Mouse (Mus musculus): Measurements from ENCODE around the gene Riok1.

The Riok1 gene

DNA sequence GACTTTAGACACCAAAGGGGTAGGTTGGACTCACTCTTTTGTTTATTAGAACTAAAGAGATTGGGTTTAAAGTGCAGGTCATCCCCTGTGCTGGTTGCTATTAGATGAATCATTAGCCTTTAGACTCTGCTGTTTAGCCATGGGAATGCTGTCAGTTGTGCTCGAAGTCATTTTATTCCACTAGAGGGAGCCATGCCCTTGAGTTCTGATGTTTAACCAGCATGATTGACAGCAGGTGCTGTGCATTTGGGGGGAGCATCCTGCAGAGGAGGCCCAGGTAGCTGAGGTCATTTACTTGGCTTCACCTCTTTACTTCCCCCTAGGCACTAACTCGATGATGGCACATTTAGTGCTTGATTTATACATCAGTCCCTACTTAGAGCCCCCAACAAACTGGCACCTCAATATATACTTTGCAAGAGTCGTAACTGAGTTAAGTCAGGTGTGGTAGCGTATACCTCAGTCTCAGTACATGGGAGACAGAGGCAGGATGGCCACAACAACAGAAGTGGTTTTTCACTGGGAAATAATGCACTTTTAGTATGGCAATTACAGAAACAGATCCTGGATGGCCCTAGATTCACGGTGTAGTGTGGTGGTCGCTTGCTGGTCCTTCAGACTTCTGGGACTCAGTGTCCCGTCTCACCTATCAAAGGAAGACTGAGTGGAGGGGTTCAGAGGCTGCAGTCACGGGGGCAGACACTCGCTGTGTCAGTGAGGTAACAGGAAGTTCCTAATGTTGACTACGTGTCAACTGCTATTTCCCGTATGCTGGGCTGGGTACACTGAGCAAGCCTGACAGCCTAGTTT lies 28.3 kb downstream of the Riok1 start:
- DNase-seq (ENCODE audit: low read depth): peak; percentile 55

DNA sequence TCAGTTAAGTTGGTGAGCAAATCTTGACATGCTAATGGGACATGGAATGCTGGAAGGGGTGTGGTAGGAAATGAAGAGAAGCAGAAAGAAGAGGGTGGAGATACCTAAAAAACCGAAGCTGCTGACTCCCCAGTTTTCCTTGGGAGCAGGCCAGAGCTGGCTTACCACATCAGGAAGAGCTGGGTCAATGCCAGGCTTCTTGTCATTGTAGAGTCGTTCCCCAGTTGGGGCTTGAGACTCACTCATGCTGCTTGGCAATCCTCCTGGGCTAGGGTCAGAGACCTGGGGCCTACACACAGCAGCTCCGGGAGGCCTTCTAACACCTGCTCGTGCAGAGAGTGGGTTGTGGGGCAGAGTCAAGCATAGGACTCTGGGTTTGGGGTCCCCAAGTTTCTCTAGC lies 34.1 kb downstream of the Riok1 start:
- DNase-seq (ENCODE audit: low read depth): peak; percentile 17

DNA sequence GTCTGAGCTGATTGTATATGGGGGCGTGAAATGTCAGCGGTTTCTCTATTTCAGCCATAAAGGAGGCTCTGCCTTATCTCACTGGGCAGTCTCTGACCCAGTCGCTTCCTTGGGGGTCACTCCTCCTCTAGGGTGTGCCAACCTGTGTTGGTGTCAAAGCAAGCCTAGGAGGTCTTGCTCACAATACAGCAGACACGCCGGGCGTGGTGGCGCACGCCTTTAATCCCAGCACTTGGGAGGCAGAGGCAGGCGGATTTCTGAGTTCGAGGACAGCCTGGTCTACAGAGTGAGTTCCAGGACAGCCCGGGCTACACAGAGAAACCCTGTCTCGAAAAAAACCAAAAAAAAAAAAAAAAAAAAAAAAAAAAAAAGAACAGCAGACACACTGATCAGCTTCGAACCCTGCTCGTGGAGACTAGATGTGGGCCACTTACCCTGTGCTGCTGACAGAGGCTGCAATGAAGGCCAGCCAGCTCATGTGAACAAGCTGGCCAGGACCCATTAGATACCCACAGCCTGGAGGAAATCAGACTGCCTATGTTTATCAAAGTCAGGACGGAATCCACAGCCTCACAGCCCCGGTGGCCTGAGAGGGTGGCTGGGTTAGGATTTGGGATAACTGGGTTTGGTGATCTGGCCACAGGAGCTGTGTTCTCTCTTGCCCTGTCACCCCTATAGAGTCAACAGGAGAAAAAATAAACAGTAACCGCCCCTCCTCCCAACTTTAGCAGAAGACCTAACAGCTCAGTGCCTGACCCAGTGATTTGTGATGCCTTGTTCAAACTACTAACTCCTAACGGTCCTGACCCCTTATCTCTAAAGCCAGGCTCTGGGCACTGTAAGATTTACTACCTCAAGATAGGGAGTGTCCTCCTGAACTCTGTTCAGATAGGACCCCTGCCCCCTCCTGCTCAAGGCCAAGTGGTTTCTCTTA lies 36.8 kb downstream of the Riok1 start:
- no peak for DNase-seq (ENCODE audit: low read depth)

DNA sequence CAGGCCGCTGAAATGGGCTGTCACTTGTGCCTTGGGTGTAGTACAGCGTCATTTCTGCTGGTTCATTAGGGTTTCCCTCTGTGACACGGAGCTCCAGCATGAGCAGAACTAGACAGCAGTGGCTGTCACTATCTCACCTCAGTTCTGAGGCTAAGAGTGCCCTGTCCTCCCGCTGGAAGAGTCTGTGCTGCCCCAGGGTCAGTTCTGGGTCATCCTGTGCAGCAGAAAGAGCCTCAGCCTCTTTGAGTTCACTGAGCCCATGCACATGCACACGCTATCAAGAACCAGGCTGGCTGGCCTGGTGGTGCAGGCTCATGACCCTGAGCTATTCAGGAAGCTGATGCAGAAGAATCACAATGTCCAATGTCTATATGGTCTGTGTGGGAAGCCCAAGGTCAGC lies 37.6 kb downstream of the Riok1 start:
- no peak for DNase-seq (ENCODE audit: low read depth)

- DNase-seq (ENCODE audit: low read depth): no peak
These were observed 40.3 kb downstream of the Riok1 start for GRCm38 (mm10) chr13:38077113-38077512.

DNA sequence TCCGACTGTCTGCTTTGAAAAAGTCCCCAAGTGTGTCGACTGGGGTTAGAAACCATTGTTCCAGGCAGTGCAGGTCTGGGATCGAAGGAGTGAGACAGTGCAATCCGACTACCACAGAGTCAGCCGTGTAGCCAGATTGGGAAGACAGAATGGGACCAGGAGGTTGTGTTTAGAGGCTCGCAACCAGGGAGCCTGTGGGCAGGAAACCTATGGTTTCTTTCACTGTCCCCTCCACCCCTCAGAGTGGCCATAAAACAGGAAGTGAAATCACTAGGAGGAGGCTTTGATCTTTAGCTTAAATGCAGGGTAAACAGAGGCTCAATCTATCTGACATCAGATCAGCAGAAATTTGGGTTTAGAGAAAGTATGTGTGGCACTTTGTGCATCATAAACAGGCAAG lies 42.0 kb downstream of the Riok1 start:
- no peak for DNase-seq (ENCODE audit: low read depth)

DNA sequence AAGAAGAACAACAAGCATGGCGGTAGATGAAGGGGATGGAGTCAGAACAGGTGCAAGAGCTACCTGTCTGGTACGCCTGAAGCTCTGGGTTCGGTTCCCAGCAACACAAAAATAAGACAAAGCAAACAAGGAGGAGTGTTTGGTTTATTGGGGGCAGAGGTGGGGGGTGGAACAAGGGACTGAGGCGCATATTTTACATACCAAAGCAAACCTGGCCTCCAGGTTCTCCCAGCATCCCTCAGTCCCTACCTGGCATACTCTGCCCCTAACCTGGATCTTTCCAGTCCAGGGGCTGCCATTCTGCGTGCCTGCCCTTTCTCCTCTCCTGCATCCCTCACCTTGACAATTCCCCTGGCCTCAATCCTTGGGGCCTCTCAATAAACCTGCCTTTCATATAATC lies 42.6 kb downstream of the Riok1 start:
- DNase-seq (ENCODE audit: low read depth): no peak

DNA sequence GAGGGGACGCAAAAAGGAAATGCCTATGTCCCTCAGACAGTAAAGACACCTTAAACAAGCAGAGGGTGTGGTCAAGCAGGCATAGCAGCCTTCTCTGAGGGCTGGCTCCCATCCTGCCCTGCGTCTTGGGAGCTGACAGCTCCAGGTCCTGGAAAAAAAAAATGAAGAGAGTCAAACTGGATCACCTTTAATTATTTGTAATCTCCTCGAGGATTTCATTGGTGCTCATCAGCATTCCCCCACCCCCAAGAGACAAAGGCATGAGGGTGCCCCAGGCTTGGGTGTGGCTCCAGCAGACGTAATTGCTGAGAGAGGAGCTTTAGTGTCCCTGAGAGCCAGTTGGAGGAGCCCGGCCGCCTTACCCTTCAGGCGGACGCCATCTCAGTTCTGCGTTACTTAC lies 43.2 kb downstream of the Riok1 start:
- DNase-seq (ENCODE audit: low read depth): no peak

DNA sequence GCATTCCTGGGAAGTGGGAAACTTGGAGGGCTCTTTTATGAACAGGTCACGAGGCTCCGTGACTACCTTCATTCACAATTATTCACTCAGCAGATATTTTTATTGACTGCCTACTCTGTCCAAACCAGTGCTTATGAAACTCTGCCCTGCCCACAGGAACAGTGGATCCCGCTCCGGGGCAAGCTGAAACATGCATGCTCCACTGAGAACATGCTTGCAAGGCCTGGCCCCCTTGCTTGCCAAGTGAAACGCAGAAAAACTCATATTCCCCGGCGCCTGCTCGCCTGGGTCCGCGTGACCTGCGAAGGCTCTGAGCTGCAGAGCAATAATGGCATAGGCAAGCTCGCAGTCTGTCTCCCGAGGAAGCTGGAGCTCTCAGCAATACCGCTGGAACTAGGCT lies 43.9 kb downstream of the Riok1 start:
- no peak for DNase-seq (ENCODE audit: low read depth)

GRCm38 (mm10) chr13:38081161-38081560 lies 44.4 kb downstream of the Riok1 start:
- DNase-seq (ENCODE audit: low read depth): no peak

DNA sequence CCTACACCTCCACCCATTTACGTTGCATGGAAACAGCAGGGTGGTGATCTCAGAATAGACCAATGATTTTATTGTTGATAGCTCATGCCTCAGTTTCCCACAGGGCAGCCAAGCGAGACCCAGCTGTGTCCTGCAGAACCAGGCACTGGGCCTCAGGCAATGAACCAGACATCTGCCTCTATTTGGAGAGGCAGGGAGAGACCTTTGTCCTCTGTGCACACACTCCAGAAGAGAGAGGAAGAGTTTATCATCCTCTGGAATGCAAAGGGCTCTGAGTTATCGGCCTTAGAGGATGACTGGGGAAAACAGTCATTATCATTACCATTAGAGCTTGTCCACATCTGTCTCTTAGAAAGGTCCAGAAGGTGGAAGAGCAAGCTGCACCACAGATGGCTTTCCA lies 49.9 kb downstream of the Riok1 start:
- no peak for DNase-seq (ENCODE audit: low read depth)

- DNase-seq (ENCODE audit: low read depth): no peak
These were observed 51.2 kb downstream of the Riok1 start for GRCm38 (mm10) chr13:38088008-38088407.

DNA sequence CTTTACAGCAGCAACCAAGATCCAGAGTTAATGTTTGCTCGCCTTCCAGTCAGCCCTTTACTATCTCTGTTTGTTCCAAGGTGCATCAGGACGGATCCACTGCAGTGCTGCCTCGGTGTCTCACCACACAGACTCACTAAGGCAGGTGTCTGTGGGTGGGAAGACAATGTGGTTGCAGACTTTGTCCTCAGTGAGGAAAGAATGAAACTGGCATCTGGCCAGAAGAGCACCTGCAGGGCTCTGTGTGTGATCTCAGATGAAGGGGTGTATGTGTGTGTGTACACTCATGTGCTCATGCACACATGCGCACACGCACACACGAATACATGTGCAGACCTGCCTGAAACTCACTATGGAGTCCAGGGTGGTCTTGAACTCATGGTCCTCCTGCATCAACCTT lies 52.7 kb downstream of the Riok1 start:
- no peak for DNase-seq (ENCODE audit: low read depth)

GRCm38 (mm10) chr13:38089871-38090270 lies 53.1 kb downstream of the Riok1 start:
- no peak for DNase-seq (ENCODE audit: low read depth)

DNA sequence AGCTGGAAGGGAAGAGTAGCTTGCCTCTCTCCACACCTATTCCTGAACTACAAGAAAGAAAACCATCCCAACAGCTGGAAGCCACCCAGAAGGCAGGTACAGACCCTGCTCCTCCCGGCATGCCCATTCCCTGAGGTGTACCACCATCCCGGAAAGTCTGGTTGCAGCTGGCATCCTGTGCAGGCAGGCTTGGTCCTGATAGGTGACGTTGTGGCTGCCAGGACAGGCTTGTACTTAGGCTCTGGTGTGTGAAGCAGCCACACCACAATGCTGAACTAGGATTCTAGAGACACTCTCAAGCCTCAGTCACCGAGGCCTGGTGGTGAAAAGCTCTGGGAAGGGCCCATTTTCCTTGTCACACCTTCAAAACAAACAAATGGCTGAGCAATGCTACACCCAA lies 59.4 kb downstream of the Riok1 start:
- no peak for DNase-seq (ENCODE audit: low read depth)

- DNase-seq (ENCODE audit: low read depth): no peak
These were observed 66.6 kb downstream of the Riok1 start for GRCm38 (mm10) chr13:38103406-38103805.

DNA sequence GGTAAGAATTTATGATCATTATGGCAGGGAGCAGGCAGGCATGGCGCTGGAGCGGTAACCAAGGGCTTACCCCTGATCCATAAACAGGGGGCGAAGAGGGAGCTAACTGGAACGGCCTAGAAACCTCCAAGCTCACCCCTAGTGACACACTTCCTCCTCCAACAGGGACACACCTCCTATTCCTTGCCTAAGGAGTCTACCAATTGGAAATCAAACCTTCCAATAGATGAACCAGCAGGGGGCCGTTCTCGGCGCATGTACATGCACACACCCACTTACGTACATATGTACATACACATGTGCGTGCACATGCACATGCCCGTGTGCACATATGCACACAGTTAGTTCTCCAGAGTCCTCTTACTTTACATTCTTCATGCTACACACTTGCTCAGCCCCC lies 67.7 kb downstream of the Riok1 start:
- no peak for DNase-seq (ENCODE audit: low read depth)

DNA sequence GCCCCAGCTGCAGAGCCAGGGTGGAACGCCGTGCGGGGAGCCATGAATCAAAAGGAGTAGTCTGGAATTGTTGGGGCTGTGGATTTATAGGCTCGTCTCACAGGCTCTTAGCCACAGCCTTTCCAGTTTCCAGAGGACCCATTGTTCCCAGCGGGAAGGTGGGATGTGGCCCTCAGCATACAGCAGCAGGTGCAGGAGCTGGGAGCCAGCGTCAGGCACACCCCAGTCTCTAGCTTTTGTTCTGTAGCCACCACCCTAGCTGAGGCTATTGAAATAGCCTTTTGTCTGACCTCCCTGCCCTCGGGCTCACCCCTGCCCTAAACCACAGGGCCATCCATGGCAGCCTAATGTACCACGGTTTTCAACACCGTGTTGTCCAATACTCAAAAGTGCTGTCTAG lies 72.3 kb downstream of the Riok1 start:
- DNase-seq (ENCODE audit: low read depth): no peak

All from fibroblast of lung, adult 2 months (primary cell).